Mouse (Mus musculus) limb, embryonic 15.5 days (tissue): ENCODE measurements around the gene Fam163b. TPM values are rescaled to one million over a fixed set of nuclear protein-coding genes. Genes with fewer than 3 reads are reported as not detected.
A peak's percentile ranks its signal among the peaks of the same experiment; 100 is the strongest.

Source experiments
- ATAC-seq: fragments of 200-750 bp; cut with Nextera tagmentation; 2 replicates; pipeline ENCODE4 v1.8.0; 2017; ENCODE audit warnings: low read depth, moderate TSS enrichment; ENCODE audit not compliant: insufficient number of reproducible peaks, low FRiP score, low TSS enrichment
- H3K27ac ChIP-seq: fragments of 300-500 bp; sonication (generic); 2 replicates; pipeline ENCODE4 v1.5.1; 2015; ENCODE audit warnings: moderate library complexity, mild to moderate bottlenecking, inconsistent platforms
- H3K27me3 ChIP-seq: fragments of 300-500 bp; sonication (generic); 2 replicates; pipeline ENCODE4 v1.6.1; 2015; ENCODE audit warnings: inconsistent platforms
- H3K36me3 ChIP-seq: fragments of 300-500 bp; sonication (generic); 2 replicates; pipeline ENCODE4 v1.6.1; 2015; ENCODE audit warnings: inconsistent platforms
- H3K4me1 ChIP-seq: fragments of 300-500 bp; sonication (generic); 2 replicates; pipeline ENCODE4 v1.6.1; 2015; ENCODE audit warnings: inconsistent platforms
- H3K4me2 ChIP-seq: fragments of 300-500 bp; sonication (generic); 2 replicates; pipeline ENCODE4 v1.6.1; 2015; ENCODE audit warnings: mild to moderate bottlenecking, inconsistent platforms
- H3K4me3 ChIP-seq: fragments of 300-500 bp; sonication (generic); 2 replicates; pipeline ENCODE4 v1.5.1; 2015; ENCODE audit warnings: mild to moderate bottlenecking, inconsistent platforms
- H3K9ac ChIP-seq: fragments of 300-500 bp; sonication (generic); 2 replicates; pipeline ENCODE4 v1.6.1; 2015; ENCODE audit warnings: inconsistent platforms
- H3K9me3 ChIP-seq: fragments of 300-500 bp; sonication (generic); 2 replicates; pipeline ENCODE4 v1.6.1; 2016; ENCODE audit warnings: inconsistent platforms
- WGBS: fragments of 180-500 bp; shearing (Covaris S2); methylation state at CpG from one replicate; pipeline ENCODE4 v1.1.7; 2015; 5-methylcytosine and 5-hydroxymethylcytosine counted together
- polyA plus RNA-seq: library from polyadenylated mRNA; unstranded; fragments of >200 nt; fragmentation: Nextera tagmentation; extraction: Ambion mirVana; gene quantifications from 2 replicates; pipeline ENCODE4 v1.2.1, GENCODE M21; 2015

The Fam163b gene
- polyA plus RNA-seq, 1 experiment from 2014 or later, result 0.08 TPM

- Histone ChIP-seq H3K4me1 (peaks cover 24% of the 10 kb centered on the region), H3K9me3 (no peaks in the 10 kb centered on the region), H3K27ac (no peak overlapping the region), H3K27me3 (no peaks in the 10 kb centered on the region), H3K4me3 (no peak overlapping the region), H3K36me3 (no peaks in the 10 kb centered on the region), H3K4me2 (no peak overlapping the region), H3K9ac (no peak overlapping the region)
- WGBS, result 44% methylated on average over 10 of the region's 10 CpGs
- no peak for ATAC-seq
Measured at GRCm38 (mm10) chr2:27125979-27126378, 16.3 kb downstream of the Fam163b start.

- H3K4me1 ChIP-seq, result peaks cover 42% of the 10 kb centered on the region
- no peaks in the 10 kb centered on the region for H3K36me3 ChIP-seq
- no peak overlapping the region for H3K4me2 ChIP-seq
- 84% methylated on average over 4 of the region's 4 CpGs for WGBS
- ATAC-seq, result no peak
- H3K4me3 ChIP-seq, result no peak overlapping the region
- H3K27me3 ChIP-seq, result 0 out of 2 replicates have a peak, but pooled peaks cover 5% of the 10 kb centered on the region
- no peak overlapping the region for H3K9ac ChIP-seq
- H3K27ac ChIP-seq, result no peak overlapping the region; the same call in 1 of the 2 replicates
- H3K9me3 ChIP-seq, result no peaks in the 10 kb centered on the region
Measured at GRCm38 (mm10) chr2:27123121-27123520, 19.2 kb downstream of the Fam163b start.

- 22% methylated on average over 9 of the region's 9 CpGs for WGBS
- no peaks in the 10 kb centered on the region for H3K9me3 ChIP-seq
- H3K9ac ChIP-seq, result no peak overlapping the region
- H3K4me1 ChIP-seq, result peaks cover 42% of the 10 kb centered on the region
- ATAC-seq, result no peak
- peak overlapping the region; percentile 33; the same call in 1 of the 2 replicates for H3K27ac ChIP-seq
- no peak overlapping the region for H3K4me3 ChIP-seq
- 0 out of 2 replicates have a peak, but pooled peaks cover 5% of the 10 kb centered on the region for H3K27me3 ChIP-seq
- H3K36me3 ChIP-seq, result no peaks in the 10 kb centered on the region
- H3K4me2 ChIP-seq, result 0 out of 2 replicates have a peak overlapping the region, but pooled peaks have one; percentile 17
Measured at GRCm38 (mm10) chr2:27122578-27122977, 19.7 kb downstream of the Fam163b start.

- H3K9ac ChIP-seq, result no peak overlapping the region
- 2% methylated on average over 9 of the region's 9 CpGs for WGBS
- peaks cover 42% of the 10 kb centered on the region for H3K4me1 ChIP-seq
Measured at GRCm38 (mm10) chr2:27121626-27122355, 20.5 kb downstream of the Fam163b start.

GRCm38 (mm10) chr2:27120241-27120641 lies 22.1 kb downstream of the Fam163b start:
- ATAC-seq, result no peak
- Histone ChIP-seq H3K27me3 (0 out of 2 replicates have a peak, but pooled peaks cover 10% of the 10 kb centered on the region), H3K9me3 (no peaks in the 10 kb centered on the region), H3K4me2 (no peak overlapping the region), H3K27ac (no peak overlapping the region), H3K36me3 (no peaks in the 10 kb centered on the region), H3K4me3 (no peak overlapping the region), H3K9ac (no peak overlapping the region), H3K4me1 (peaks cover 42% of the 10 kb centered on the region)
- WGBS, result 47% methylated on average over 8 of the region's 8 CpGs

More at GRCm38 (mm10) chr2:27121626-27122355, 20.5 kb downstream of the Fam163b start:
- Histone ChIP-seq H3K27ac (peak overlapping the region; percentile 33; the same call in 1 of the 2 replicates), H3K36me3 (no peaks in the 10 kb centered on the region), H3K4me2 (peak overlapping the region; percentile 17; the same call in 1 of the 2 replicates), H3K9me3 (no peaks in the 10 kb centered on the region), H3K4me3 (no peak overlapping the region), H3K27me3 (0 out of 2 replicates have a peak, but pooled peaks cover 5% of the 10 kb centered on the region)
- ATAC-seq, result peak; percentile 49; the same call in 1 of the 2 replicates

DNA sequence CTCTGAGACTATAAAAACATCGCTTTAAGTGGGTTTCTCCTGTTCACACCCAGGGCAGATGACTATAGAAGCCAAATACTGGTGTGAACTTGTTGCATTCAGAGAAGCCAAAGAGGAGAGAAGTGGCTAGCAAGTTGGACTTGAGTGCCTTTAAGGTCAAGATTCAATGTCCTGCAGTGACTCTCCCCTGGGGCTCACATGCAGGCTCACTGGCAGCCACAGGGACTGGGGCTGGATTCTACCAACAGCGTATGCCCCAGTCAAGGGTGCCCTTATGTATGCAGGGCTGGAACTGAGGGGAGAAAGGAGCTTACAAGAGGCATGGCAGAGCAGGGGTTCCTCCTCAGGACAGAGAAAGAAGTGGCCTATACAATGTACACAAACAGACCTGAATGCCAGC lies 22.5 kb downstream of the Fam163b start:
- ATAC-seq, result no peak
- H3K4me1 ChIP-seq, result peaks cover 42% of the 10 kb centered on the region
- H3K27ac ChIP-seq, result no peak overlapping the region
- no peak overlapping the region for H3K4me3 ChIP-seq
- WGBS, result 86% methylated on average over 2 of the region's 2 CpGs
- no peak overlapping the region for H3K4me2 ChIP-seq
- no peaks in the 10 kb centered on the region for H3K36me3 ChIP-seq
- H3K9me3 ChIP-seq, result no peaks in the 10 kb centered on the region
- H3K9ac ChIP-seq, result no peak overlapping the region
- H3K27me3 ChIP-seq, result 0 out of 2 replicates have a peak, but pooled peaks cover 10% of the 10 kb centered on the region

DNA sequence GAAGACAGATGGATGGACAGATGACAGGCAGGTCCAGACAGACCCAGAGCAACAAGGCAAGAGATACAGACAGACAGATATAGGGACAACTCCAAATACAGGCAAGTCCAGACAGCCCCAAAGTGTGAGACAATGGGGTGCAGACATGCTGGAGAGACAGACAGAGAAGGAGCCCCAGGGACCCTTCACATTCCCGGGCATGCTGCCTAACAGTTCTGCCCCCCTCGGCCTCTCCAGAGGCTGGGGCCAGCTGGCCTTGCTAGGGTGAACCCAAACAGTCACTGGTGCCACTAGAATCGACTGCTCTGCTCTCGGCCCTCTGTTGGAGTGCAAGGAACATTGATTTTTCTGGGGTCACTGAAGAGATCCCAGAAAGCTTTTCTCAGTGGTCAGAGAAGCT lies 23.8 kb downstream of the Fam163b start:
- 42% methylated on average over 4 of the region's 4 CpGs for WGBS
- Histone ChIP-seq H3K27ac (no peak overlapping the region), H3K4me3 (no peak overlapping the region), H3K9ac (no peak overlapping the region), H3K36me3 (no peaks in the 10 kb centered on the region), H3K4me1 (peaks cover 46% of the 10 kb centered on the region), H3K27me3 (0 out of 2 replicates have a peak, but pooled peaks cover 10% of the 10 kb centered on the region), H3K9me3 (no peaks in the 10 kb centered on the region), H3K4me2 (no peak overlapping the region)
- ATAC-seq, result no peak

DNA sequence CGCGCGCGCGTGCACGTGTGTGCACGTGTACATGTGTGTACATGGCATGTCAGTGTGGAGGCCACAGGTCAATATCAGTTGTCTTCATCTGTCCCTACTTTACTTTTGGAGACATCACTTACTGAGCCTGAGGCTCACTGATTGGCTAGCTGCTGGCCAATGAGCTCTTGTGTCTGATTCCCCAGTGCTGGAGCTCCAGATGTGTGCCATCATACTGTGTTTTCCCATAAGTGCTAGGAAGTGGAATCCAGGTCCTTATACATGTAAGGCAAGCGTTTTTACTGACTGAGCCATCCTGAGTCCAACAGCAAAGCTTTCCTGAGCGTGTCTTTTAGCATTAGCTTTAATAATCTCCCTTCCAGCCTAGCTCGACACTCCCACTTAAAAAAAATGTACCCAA lies 28.1 kb downstream of the Fam163b start:
- Histone ChIP-seq H3K36me3 (no peaks in the 10 kb centered on the region), H3K9me3 (no peaks in the 10 kb centered on the region), H3K9ac (no peak overlapping the region), H3K4me1 (0 out of 2 replicates have a peak, but pooled peaks cover 4% of the 10 kb centered on the region), H3K4me2 (no peak overlapping the region), H3K27me3 (peaks cover 7% of the 10 kb centered on the region; the same call in 1 of the 2 replicates), H3K4me3 (no peak overlapping the region), H3K27ac (no peak overlapping the region)
- WGBS, result 82% methylated on average over 10 of the region's 10 CpGs
- no peak for ATAC-seq

DNA sequence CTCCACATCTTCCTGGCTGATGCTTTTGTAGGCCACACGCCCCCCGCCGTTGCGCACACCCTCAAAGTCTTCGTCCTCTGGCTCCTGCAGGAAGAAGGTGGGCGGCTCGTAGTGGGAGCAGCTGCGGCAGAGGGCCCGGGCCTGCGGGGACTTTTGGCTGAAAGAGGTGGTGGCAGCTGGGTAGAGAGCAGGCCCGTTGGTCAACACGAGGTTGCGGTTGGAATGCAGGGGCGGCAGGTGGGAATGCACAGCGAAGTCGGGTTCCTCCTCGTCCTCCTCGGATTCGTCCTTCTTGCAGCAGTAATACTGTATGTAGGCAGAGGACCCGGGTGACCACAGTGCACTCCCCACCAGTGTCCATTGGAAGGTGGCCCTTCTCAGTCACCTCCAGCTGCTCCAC lies 29.7 kb downstream of the Fam163b start:
- Histone ChIP-seq H3K36me3 (no peaks in the 10 kb centered on the region), H3K4me3 (no peak overlapping the region), H3K27me3 (peaks cover 7% of the 10 kb centered on the region; the same call in 1 of the 2 replicates), H3K27ac (no peak overlapping the region), H3K9ac (no peak overlapping the region), H3K9me3 (no peaks in the 10 kb centered on the region), H3K4me2 (no peak overlapping the region), H3K4me1 (0 out of 2 replicates have a peak, but pooled peaks cover 4% of the 10 kb centered on the region)
- WGBS, result 83% methylated on average over 20 of the region's 20 CpGs
- no peak for ATAC-seq

GRCm38 (mm10) chr2:27109052-27109451 lies 33.2 kb downstream of the Fam163b start:
- 83% methylated on average over 5 of the region's 5 CpGs for WGBS
- Histone ChIP-seq H3K4me2 (no peak overlapping the region), H3K4me3 (no peak overlapping the region)

DNA sequence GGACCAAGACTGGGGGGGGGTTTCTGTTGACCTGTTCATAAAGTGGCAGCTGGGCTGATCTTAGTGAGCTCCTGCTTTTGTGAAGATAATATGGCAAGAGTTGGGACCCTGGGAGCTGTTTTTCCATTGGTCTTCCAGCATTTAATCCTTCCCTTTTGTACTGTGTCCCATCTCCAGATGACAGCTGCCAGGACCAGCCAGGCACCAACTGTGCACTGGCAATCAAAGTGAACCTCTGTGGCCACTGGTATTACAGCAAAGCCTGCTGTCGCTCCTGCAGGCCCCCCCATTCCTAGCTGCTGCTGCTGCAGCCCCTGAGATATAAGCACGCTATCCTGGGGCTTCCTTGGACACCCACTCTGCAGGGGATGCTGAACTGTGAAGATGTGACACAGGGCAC lies 34.1 kb downstream of the Fam163b start:
- H3K9ac ChIP-seq, result no peak overlapping the region
- no peak overlapping the region for H3K4me2 ChIP-seq
- H3K27me3 ChIP-seq, result peaks cover 3% of the 10 kb centered on the region; the same call in 1 of the 2 replicates
- H3K27ac ChIP-seq, result no peak overlapping the region
- no peak overlapping the region for H3K4me3 ChIP-seq
- no peaks in the 10 kb centered on the region for H3K9me3 ChIP-seq
- H3K36me3 ChIP-seq, result no peaks in the 10 kb centered on the region
- no peaks in the 10 kb centered on the region for H3K4me1 ChIP-seq
- WGBS, result 65% methylated on average over 2 of the region's 2 CpGs
- no peak for ATAC-seq

More at GRCm38 (mm10) chr2:27109052-27109451, 33.2 kb downstream of the Fam163b start:
- no peak overlapping the region; the same call in 1 of the 2 replicates for H3K27ac ChIP-seq
- no peaks in the 10 kb centered on the region for H3K9me3 ChIP-seq
- H3K27me3 ChIP-seq, result peaks cover 3% of the 10 kb centered on the region; the same call in 1 of the 2 replicates
- H3K9ac ChIP-seq, result no peak overlapping the region
- no peaks in the 10 kb centered on the region for H3K36me3 ChIP-seq
- ATAC-seq, result no peak
- H3K4me1 ChIP-seq, result 0 out of 2 replicates have a peak, but pooled peaks cover under 1% of the 10 kb centered on the region

DNA sequence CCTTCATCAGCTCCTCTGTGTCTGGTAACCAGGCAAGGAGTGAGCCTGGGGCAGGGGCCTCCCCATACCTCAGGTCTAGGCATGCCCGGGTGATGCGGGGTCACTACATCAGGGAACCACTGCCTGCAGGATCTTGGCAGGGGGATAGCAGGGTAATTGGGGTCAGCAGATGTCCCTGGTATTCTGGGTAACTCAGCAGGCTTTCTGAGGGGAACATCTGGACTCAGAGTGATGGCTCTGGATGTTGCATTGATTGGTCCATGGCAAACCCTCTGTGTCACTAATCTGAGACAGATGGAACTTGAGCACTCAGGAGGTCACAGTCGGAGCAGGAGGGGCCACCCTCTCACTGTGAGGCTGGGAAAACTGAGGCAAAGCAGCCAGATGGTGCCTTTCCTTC lies 35.5 kb downstream of the Fam163b start:
- Histone ChIP-seq H3K4me3 (no peak overlapping the region), H3K9ac (no peak overlapping the region), H3K4me2 (no peak overlapping the region), H3K9me3 (no peaks in the 10 kb centered on the region), H3K27ac (no peak overlapping the region), H3K4me1 (no peaks in the 10 kb centered on the region), H3K36me3 (no peaks in the 10 kb centered on the region), H3K27me3 (peaks cover 3% of the 10 kb centered on the region; the same call in 1 of the 2 replicates)
- WGBS, result 11% methylated on average over 3 of the region's 3 CpGs
- ATAC-seq, result no peak
